Mouse (Mus musculus): ENCODE results near the gene Tnpo3. TPM values are rescaled to one million over a fixed set of nuclear protein-coding genes. Genes with fewer than 3 reads are reported as not detected.
"Not testable (repeated sequence)": the region's sequence is repeated elsewhere in the genome, so short reads cannot be mapped to it uniquely, and the experiment has no call there.

The Tnpo3 gene
- polyA plus RNA-seq, 1 experiment, result 50.8 TPM

GRCm38 (mm10) chr6:29631751-29632551, 22.3 kb upstream of the Tnpo3 start:
- no peak for DNase-seq
- H3K27me3 ChIP-seq (ENCODE audit: control insufficient read depth, insufficient read depth, low read length), result no peaks in the 10 kb centered on the region; the same call in 1 of the 2 replicates
- H3K4me3 ChIP-seq (replicated peaks; ENCODE audit: insufficient read depth, low read depth, low read length), result no peak overlapping the region
- H3K4me1 ChIP-seq (ENCODE audit: control insufficient read depth, insufficient read depth, low read length), result no peaks in the 10 kb centered on the region
- no peak overlapping the region for H3K27ac ChIP-seq (ENCODE audit: insufficient read depth, low read length)
- no peak for TF ChIP-seq POLR2A (IDR thresholded peaks at IDR 0.05; ENCODE audit: borderline replicate concordance, insufficient read depth, low read length)
- no peak for TF ChIP-seq CTCF (IDR thresholded peaks at IDR 0.05; ENCODE audit: borderline replicate concordance, insufficient read depth, low read depth, low read length)
- 35% methylated on average over 10 of the region's 10 CpGs for WGBS

DNA sequence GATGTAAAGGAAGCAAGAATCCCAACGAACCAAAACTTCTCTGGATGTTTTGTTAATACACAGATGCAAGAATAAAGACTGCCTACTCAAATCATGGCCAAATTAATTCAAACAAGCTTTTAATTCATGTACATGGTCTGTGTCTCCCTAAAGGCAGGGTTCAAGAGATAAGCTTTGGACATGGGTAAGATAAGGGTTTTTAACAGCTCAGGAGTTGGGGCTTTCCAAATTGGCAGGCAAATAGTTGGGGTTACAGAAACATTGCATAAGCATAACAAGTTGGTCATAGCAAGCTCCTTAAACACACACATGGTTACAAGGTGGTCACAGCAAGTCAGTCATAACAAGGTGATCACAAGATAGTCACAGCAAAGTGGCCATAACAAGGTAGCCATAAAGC, 20.5 kb upstream of the Tnpo3 start:
- Histone ChIP-seq H3K4me3 (replicated peaks; ENCODE audit: insufficient read depth, low read depth, low read length) (no peak overlapping the region), H3K27ac (ENCODE audit: insufficient read depth, low read length) (no peak overlapping the region), H3K27me3 (ENCODE audit: control insufficient read depth, insufficient read depth, low read length) (no peaks in the 10 kb centered on the region; the same call in 1 of the 2 replicates), H3K4me1 (ENCODE audit: control insufficient read depth, insufficient read depth, low read length) (no peaks in the 10 kb centered on the region)
- 82% methylated on average over 1 of the region's 1 CpGs for WGBS
- no peak for TF ChIP-seq POLR2A (IDR thresholded peaks at IDR 0.05; ENCODE audit: borderline replicate concordance, insufficient read depth, low read length)
- no peak for TF ChIP-seq CTCF (IDR thresholded peaks at IDR 0.05; ENCODE audit: borderline replicate concordance, insufficient read depth, low read depth, low read length)
- DNase-seq, result no peak

DNA sequence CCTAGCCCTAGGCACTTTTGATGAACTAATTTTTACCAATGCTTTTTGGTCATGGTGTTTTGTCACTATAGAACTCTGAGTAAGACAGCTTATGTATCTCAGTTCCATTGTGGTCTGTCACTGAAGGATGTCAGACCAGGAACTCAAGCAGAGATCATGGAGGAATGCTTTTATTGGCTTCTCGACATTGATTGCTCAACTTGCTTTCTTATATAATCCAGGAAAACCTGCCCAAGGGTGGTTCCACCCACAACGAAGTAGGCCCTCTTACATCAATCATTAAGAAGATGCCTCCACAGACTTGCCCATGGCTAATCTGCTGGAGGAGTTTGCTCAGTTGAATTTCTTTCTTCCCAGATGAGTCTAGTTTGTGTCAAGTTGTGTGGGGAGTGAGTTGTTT, 18.1 kb upstream of the Tnpo3 start:
- no peak overlapping the region for H3K27ac ChIP-seq (ENCODE audit: insufficient read depth, low read length)
- no peaks in the 10 kb centered on the region for H3K27me3 ChIP-seq (ENCODE audit: control insufficient read depth, insufficient read depth, low read length)
- H3K4me1 ChIP-seq (ENCODE audit: control insufficient read depth, insufficient read depth, low read length), result no peaks in the 10 kb centered on the region
- H3K4me3 ChIP-seq (replicated peaks; ENCODE audit: insufficient read depth, low read depth, low read length), result no peak overlapping the region
- TF ChIP-seq CTCF (IDR thresholded peaks at IDR 0.05; ENCODE audit: borderline replicate concordance, insufficient read depth, low read depth, low read length) (no peak), POLR2A (IDR thresholded peaks at IDR 0.05; ENCODE audit: borderline replicate concordance, insufficient read depth, low read length) (no peak)
- no peak for DNase-seq
- WGBS, result 74% methylated on average over 2 of the region's 2 CpGs

DNA sequence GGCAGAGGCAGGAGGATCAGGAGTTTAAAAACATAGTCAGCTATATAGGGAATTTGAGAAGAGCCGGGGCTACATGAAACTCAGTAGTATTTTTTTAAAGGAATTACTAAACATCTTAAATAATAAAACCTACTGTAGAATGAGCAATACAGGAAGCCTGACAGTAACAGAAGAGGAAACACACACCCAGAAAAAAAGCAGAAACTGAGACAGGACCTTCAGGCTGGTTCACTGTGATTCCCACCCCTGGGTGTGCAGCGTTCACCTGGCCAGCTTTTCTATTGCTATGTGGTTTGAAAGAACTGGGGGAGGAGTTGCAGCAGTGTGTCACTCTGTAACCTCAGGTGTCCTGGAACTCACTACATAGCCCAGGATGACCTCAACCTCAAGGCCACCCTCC, 14.2 kb upstream of the Tnpo3 start:
- WGBS, result 89% methylated on average over 2 of the region's 2 CpGs
- no peak overlapping the region for H3K4me3 ChIP-seq (replicated peaks; ENCODE audit: insufficient read depth, low read depth, low read length)
- no peak for TF ChIP-seq CTCF (IDR thresholded peaks at IDR 0.05; ENCODE audit: borderline replicate concordance, insufficient read depth, low read depth, low read length)
- H3K27me3 ChIP-seq (ENCODE audit: control insufficient read depth, insufficient read depth, low read length), result no peaks in the 10 kb centered on the region
- DNase-seq, result no peak
- H3K27ac ChIP-seq (ENCODE audit: insufficient read depth, low read length), result no peak overlapping the region
- no peaks in the 10 kb centered on the region for H3K4me1 ChIP-seq (ENCODE audit: control insufficient read depth, insufficient read depth, low read length)

GRCm38 (mm10) chr6:29622273-29622672, 12.6 kb upstream of the Tnpo3 start:
- Histone ChIP-seq H3K4me1 (ENCODE audit: control insufficient read depth, insufficient read depth, low read length) (no peaks in the 10 kb centered on the region), H3K27me3 (ENCODE audit: control insufficient read depth, insufficient read depth, low read length) (no peaks in the 10 kb centered on the region), H3K4me3 (replicated peaks; ENCODE audit: insufficient read depth, low read depth, low read length) (no peak overlapping the region), H3K27ac (ENCODE audit: insufficient read depth, low read length) (no peak overlapping the region)
- no peak for DNase-seq
- WGBS, result 53% methylated on average over 6 of the region's 6 CpGs
- TF ChIP-seq CTCF (IDR thresholded peaks at IDR 0.05; ENCODE audit: borderline replicate concordance, insufficient read depth, low read depth, low read length), result no peak
- no peak for TF ChIP-seq POLR2A (IDR thresholded peaks at IDR 0.05; ENCODE audit: borderline replicate concordance, insufficient read depth, low read length)

DNA sequence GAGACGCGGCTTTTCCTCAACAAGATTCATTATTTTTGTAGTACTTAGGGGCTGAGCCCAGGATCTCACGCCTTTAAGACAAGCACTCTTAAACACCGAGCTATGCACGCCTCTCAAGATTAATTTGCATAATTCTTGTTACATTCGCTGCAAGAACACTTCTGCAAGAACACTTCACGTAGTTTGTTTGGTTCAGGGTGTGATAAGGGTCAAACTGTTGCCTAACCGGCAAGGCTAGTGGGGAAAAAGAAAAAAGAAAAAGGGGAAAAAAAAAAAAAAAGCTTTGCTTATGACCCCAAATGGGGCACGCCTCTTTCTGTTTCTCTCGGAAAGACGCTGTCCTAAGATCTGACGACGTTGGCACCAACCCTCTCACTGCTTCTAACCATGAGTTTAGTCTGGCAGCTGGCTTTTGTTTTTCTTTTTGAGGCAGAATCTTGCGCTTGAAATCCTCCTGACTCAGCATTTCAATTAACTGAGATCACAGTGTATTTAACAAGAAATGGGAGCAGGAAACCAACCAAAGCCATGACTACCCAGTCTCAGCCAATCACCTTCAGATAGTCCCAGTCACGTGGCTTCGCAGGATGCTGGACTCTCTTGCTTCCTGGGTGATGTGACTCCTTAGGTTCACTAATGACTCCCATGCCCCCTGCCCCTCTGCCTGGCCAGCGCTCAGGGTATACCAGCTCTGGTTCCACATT, 11.3 kb upstream of the Tnpo3 start:
- no peaks in the 10 kb centered on the region for H3K27me3 ChIP-seq (ENCODE audit: control insufficient read depth, insufficient read depth, low read length)
- no peak for DNase-seq
- no peak overlapping the region for H3K27ac ChIP-seq (ENCODE audit: insufficient read depth, low read length)
- H3K4me1 ChIP-seq (ENCODE audit: control insufficient read depth, insufficient read depth, low read length), result no peaks in the 10 kb centered on the region
- no peak overlapping the region for H3K4me3 ChIP-seq (replicated peaks; ENCODE audit: insufficient read depth, low read depth, low read length)
- TF ChIP-seq CTCF (IDR thresholded peaks at IDR 0.05; ENCODE audit: borderline replicate concordance, insufficient read depth, low read depth, low read length) (no peak), POLR2A (IDR thresholded peaks at IDR 0.05; ENCODE audit: borderline replicate concordance, insufficient read depth, low read length) (no peak)
- WGBS, result 69% methylated on average over 17 of the region's 17 CpGs

DNA sequence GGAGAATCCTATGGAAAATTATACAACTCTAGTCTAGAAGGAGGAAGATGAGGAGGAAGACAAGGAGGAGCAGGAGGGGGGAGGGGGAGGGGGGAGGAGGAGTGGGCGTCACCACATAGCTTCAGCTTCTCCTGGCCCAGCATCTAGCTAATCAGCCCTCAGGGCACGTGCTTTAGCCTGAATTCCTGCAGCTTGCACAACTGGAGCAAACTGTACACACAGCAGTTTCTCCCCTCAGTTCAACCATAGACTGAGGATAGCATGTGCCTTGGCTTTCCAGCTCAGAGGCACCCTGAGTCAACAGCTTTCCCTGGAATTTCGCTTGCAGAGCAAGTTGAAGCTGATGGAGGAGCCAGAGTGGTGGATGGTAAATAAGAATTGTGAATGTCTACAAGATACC, 10.5 kb upstream of the Tnpo3 start:
- Histone ChIP-seq H3K27ac (ENCODE audit: insufficient read depth, low read length) (no peak overlapping the region), H3K4me3 (replicated peaks; ENCODE audit: insufficient read depth, low read depth, low read length) (no peak overlapping the region), H3K4me1 (ENCODE audit: control insufficient read depth, insufficient read depth, low read length) (no peaks in the 10 kb centered on the region), H3K27me3 (ENCODE audit: control insufficient read depth, insufficient read depth, low read length) (no peaks in the 10 kb centered on the region)
- no peak for DNase-seq
- TF ChIP-seq POLR2A (IDR thresholded peaks at IDR 0.05; ENCODE audit: borderline replicate concordance, insufficient read depth, low read length) (no peak), CTCF (IDR thresholded peaks at IDR 0.05; ENCODE audit: borderline replicate concordance, insufficient read depth, low read depth, low read length) (no peak)
- WGBS, result 49% methylated on average over 3 of the region's 3 CpGs

- DNase-seq; H3K27ac ChIP-seq (ENCODE audit: insufficient read depth, low read length); H3K4me1 ChIP-seq (ENCODE audit: control insufficient read depth, insufficient read depth, low read length); H3K27me3 ChIP-seq (ENCODE audit: control insufficient read depth, insufficient read depth, low read length): not testable (repeated sequence)
- WGBS, result 7% methylated on average over 13 of the region's 13 CpGs
- peak overlapping the region; percentile 89 for H3K4me3 ChIP-seq (replicated peaks; ENCODE audit: insufficient read depth, low read depth, low read length)
Measured at GRCm38 (mm10) chr6:29610020-29610640, 443 bp upstream of the Tnpo3 start.

Data from cerebellum, adult 2 months (tissue).